Mouse (Mus musculus) cerebellum, adult (tissue): Measurements from ENCODE around the gene Cryba2.

Experiments used
- ATAC-seq: cut with Nextera tagmentation; 2 replicates; pipeline ENCODE4 v1.9.2; 2017; ENCODE audit warnings: mild to moderate bottlenecking, moderate library complexity, mixed read lengths; ENCODE audit not compliant: insufficient number of reproducible peaks, low FRiP score, low TSS enrichment

The Cryba2 gene

DNA sequence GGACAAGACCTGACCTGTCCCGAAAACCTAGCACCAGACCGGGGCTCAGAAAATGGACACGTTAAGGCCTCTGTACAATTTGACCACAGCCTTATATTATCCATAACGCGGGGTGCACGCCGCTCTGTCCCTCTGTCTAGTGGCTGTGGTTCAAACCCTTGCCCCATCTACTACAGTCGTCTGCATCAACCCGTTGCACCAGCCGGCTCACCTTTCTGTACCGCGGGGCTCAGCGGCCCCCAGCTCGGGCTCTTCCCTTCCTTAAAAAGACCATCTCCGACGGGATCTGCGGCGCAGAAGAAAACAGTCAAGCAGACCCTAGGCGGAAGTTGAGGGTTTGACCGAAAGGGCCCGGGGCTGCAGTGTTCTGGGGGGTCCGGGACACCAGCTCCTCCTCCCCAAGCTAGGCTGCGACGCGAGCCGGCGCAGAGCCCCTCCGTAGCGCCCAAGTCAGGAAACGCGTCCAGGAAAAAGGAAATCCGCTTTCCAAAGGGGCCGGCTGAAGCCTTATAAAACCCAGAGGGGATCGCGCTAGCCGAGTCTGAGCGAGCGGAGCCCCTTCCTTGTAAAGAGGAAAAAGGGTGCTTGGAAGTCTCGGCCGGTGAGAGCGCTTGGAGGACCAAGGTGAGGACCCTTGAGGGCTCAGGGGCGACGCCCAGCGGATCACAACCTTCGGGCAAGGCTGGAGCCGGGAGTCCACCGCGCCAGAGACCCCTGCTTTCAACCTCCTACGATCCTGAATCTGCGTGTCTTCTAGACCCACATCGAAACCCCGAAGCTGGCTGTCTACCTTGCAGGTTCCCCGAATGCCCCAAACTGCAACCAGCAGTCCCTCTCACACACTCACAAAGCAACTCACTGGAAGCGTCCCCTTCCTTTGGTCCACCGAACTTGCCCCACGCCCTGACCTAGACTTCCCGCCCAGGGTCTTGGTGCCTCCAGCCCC lies 8.5 kb downstream of the Cryba2 start:
- no peak for ATAC-seq

GRCm38 (mm10) chr1:74883441-74883840 lies 9.5 kb downstream of the Cryba2 start:
- ATAC-seq, result no peak

DNA sequence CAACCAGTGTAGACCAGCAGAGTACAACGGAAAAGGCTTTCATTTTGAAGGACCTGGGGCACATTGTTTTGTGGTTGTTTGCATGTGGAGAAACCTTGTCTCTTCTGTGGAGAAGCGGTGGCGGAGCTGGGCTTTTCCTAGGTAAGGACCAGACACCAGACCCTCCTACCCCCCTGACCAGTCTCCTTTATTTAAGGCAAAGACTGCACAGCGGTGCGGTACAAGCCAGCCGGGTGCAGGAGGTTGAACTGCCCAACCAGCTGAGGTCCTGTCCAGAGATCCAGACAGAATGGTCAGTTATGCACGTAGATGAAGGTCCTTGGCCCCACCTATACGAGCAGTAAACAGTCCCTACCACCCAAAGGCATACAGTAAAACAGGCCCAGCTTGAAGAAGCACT lies 10.1 kb downstream of the Cryba2 start:
- ATAC-seq, result no peak

GRCm38 (mm10) chr1:74882055-74882734 lies 10.7 kb downstream of the Cryba2 start:
- no peak for ATAC-seq

DNA sequence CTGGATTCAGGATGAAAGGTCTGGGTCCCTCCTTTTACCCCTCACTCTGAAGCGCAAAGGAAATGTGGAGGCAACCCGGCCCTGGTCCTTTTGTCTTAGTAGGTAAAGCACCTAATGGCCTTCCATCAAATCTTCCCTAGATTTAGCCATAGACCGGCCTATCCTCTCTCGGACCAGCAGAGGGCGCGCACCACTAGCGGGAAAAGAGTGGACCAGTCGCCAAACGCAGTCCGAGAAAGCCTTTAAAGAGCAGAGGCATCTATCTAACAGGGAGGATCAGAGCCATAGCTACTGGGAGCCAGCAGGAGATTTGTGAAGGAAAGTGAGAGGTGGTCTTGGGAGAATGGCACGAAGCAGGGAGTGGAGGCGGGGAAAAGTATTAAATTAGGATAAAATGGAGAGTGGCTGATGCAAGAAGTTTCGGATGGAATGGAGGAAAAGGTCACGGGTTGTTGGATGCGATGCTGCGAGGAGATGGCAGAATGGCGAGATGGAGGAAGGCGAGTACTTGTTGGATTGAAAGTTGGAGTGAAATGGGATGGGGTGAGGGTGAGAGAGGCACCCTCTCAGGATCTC lies 12.1 kb downstream of the Cryba2 start:
- ATAC-seq, result peak; percentile 71

GRCm38 (mm10) chr1:74877199-74877598 lies 15.7 kb downstream of the Cryba2 start:
- ATAC-seq, result no peak

DNA sequence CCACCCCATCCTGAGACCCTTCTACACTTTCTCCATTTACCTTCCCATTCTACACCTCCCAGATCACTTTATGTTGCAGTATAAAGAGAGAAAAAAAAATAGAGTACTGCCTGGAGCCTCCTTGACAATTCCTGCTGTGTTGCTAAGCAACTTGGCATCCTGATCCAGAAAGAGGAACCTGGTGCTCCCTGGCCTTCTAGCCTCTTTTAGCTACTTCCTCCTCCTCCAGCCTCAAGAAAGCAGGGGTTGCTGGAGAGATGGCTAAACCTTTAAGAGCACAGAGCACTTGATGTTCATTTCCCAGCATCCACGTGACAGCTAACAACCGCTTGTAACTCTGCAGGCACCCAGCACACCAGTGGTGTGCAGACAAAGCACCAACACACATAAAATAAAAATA lies 20.7 kb downstream of the Cryba2 start:
- no peak for ATAC-seq

GRCm38 (mm10) chr1:74861783-74862182 lies 31.2 kb downstream of the Cryba2 start:
- ATAC-seq, result no peak

- ATAC-seq, result no peak
Measured at GRCm38 (mm10) chr1:74859223-74859984, 33.5 kb downstream of the Cryba2 start.

- 0 out of 2 replicates have a peak, but pooled peaks have one; percentile 13 for ATAC-seq
Measured at GRCm38 (mm10) chr1:74858805-74859204, 34.1 kb downstream of the Cryba2 start.

DNA sequence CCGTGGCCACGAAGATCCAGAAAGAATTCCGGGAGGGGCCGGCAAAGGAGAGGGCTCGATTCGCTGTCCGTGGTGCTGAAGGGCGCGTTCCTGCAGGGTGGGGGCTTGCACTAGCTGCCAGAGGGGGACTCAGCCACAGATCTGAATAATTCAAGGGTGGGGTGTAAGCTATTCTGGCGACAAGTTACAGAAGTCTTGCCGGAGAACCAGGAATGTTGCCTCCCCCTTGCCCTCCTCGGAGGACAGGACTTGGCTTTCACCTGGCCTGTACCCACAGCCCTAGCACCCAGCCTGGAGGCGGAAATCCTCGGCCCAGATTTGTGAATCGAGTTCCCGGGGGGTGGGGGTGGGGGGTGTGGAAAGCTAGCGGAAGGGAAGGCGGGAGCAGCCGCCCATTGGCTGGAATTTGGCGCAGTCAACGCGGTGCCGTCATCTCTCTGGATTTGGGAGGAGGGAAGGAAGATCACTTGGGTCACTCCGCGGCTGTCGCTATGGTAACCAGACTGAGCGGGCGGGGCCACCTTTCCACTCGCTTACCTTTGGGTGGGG lies 34.7 kb downstream of the Cryba2 start:
- peak; percentile 68 for ATAC-seq

DNA sequence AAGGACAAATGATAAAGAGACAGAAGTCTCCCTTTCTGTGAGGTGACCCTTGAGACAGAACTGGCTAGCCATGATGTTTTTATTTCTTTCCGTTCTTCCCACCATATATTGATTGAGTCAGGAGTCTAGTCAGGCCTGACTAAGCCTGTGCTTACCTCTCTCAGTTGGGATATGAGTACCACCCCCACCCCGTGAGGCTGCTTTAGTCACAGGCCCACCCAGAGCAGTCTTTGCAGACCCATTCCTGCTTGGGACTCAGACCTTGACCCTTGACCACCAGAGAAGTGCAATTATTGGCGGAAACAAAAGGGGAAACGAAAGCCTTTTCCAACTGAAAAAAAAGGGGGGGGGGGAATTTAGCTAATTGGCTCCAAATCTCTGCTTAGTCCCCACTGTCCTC lies 35.3 kb downstream of the Cryba2 start:
- no peak for ATAC-seq

DNA sequence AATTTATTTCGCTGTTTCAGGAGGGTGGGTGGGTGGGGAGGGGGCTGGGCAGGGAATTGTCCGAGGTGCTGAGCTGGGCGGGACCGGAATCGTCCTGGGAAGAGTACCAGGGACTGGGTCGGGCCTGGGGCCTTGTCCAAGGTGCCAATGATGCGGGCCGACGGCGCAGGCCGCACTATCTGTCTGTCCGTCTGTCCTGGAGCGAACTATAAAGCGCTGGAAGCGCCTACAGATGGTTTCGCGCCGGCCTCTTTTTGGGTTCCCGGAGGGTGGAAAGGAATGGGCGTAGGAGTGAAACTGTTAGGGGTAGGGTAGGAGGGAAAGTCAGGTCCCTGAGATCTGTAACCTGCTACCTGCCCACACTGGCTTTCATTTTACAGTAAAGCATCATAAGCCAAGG lies 35.7 kb downstream of the Cryba2 start:
- no peak for ATAC-seq

- no peak for ATAC-seq
Measured at GRCm38 (mm10) chr1:74856791-74857190, 36.2 kb downstream of the Cryba2 start.

DNA sequence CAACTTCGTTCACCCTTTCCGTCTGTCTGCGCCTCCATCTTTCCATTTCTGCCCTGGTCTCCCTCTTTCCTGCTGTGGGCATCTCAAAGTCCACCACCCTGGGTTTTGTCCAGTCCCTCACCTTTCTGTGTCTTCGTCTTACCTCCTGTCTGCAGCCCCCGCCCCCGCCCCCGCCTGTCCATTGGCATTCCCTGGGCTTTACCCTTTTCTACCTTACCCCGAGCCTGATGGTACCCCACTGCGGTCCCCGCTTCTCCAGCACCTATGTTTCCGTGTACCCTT lies 36.6 kb downstream of the Cryba2 start:
- ATAC-seq, result no peak

GRCm38 (mm10) chr1:74855651-74856438 lies 37.1 kb downstream of the Cryba2 start:
- ATAC-seq, result no peak

- ATAC-seq, result no peak
Measured at GRCm38 (mm10) chr1:74855156-74855555, 37.8 kb downstream of the Cryba2 start.

DNA sequence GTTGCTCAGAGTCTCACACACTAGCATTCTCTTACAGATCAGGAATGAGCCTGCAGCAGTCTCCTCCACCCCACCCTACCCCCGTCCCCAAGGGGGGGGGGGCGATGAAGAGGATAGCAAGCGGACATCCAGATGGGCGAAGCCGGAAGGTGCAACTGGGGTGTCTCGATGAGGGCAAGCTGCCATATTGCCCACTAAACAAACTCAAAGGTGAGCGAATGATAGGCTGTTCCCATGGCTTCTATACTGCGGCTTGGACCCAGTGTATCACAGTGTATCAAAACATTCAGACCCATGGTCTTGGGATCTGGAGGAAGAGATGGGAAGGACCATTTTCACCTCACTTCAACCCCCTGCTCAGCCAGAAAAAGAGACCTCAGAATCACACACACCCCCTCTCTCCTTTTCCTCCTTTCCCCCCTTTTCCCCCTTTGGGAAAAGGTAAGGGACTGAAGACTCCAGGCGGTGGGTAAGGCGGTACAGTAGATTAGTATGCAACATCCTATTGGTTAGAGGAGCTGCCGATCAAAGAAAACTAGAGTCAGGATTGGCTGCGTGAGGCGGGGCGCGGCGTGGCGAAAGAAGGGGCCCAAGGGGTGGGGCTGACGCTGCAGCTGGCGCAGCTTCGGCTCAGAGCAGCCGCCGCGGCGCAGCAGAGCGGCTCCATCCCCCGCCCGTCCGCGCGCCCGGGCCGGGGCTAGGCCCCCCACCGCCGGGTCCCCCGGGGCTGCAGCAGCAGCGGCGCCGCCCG lies 38.5 kb downstream of the Cryba2 start, which contains the start of gene Cdk5r2:
Gene Cdk5r2, plus strand, starts transcription at position 629 of the 751 bp plus-strand sequence.
- peak; percentile 85 for ATAC-seq
